Mouse (Mus musculus): Measurements from ENCODE around the gene S100a4. TPM values are rescaled to one million over a fixed set of nuclear protein-coding genes. Genes with fewer than 3 reads are reported as not detected.

Gene S100a4
- polyA plus RNA-seq, 1 experiment = 1.8 TPM

DNA sequence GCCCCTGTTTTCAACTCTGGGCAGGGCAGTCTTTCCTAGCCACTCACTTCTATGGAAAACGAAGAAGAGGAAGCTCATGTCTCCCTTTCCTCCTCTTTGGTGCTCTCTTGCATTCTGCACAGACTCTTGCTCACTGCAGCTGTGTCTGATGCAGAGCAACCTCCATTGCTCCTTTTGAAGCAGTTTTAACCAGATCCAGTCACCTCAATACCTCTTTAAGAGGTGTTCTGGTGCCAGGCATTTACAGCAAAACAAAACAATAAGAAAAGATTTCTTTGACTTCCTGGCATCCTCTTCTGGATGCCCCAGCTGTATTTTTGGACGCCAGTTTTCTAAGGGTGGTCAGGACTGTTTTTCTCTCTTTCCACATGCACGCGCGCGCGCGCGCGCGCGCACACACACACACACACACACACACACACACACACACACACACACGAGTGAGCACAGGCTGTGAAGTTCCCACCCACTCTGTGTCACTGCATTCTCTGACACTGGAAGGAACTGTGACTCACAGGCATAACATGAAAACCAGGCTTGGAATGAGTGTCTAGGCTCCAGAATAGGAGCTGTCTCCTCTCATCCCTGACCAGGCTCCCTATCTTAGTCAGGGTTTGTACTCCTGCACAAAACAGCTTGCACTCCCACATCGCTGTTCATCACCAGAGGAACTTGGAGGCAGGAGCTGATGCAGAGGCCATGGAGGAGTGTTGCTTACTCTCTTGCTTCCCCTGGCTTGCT is 16.0 kb upstream of the S100a4 start:
- 0 out of 2 replicates have a peak overlapping the region, but pooled peaks have one; percentile 2 for H3K4me3 ChIP-seq (ENCODE audit: low read depth, low read length)
- H3K36me3 ChIP-seq (ENCODE audit: control insufficient read depth, insufficient read depth, low read length) = no peaks in the 10 kb centered on the region
- no peak for TF ChIP-seq CTCF (IDR thresholded peaks at IDR 0.05; ENCODE audit: extremely low read depth, insufficient read length, insufficient replicate concordance, low read depth, low read length)
- no peak for TF ChIP-seq POLR2A (IDR thresholded peaks at IDR 0.05; ENCODE audit: low read depth, low read length)
- H3K27me3 ChIP-seq (ENCODE audit: control insufficient read depth, insufficient read depth, low read length) = no peaks in the 10 kb centered on the region
- peaks cover 30% of the 10 kb centered on the region for H3K4me1 ChIP-seq (ENCODE audit: control insufficient read depth, insufficient read depth, insufficient read length, low read length)
- 79% methylated on average over 14 of the region's 14 CpGs for WGBS
- peak overlapping the region; percentile 71 for H3K27ac ChIP-seq (ENCODE audit: insufficient read depth, low read depth, low read length)

DNA sequence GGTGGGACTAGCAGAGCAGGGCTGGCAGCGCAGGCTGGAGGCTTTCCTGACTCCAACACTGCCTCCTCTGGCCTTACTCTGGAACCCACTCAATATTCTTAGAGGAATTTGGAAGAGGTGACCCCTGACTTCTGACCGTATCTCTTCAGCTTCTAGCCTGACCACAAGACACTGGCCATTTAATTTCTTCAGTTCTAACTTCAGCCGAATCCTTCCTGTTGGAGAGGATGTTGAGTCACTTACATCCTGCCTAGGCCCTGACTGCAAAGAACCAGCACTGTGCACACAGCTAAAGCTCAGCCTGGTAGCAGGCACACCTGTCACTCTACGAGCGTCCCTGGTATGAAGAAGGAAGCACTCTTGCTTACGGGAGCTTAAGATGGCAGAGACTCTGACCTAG is 14.2 kb upstream of the S100a4 start:
- Histone ChIP-seq H3K27ac (ENCODE audit: insufficient read depth, low read depth, low read length) (no peak overlapping the region), H3K4me1 (ENCODE audit: control insufficient read depth, insufficient read depth, insufficient read length, low read length) (peaks cover 23% of the 10 kb centered on the region), H3K4me3 (ENCODE audit: low read depth, low read length) (no peak overlapping the region), H3K27me3 (ENCODE audit: control insufficient read depth, insufficient read depth, low read length) (no peaks in the 10 kb centered on the region), H3K36me3 (ENCODE audit: control insufficient read depth, insufficient read depth, low read length) (no peaks in the 10 kb centered on the region)
- TF ChIP-seq POLR2A (IDR thresholded peaks at IDR 0.05; ENCODE audit: low read depth, low read length) = no peak
- TF ChIP-seq CTCF (IDR thresholded peaks at IDR 0.05; ENCODE audit: extremely low read depth, insufficient read length, insufficient replicate concordance, low read depth, low read length) = no peak
- 81% methylated on average over 6 of the region's 6 CpGs for WGBS

GRCm38 (mm10) chr3:90589947-90590346 is 13.6 kb upstream of the S100a4 start, which contains the start of gene S100a2:
Gene S100a2, plus strand, starts transcription at chr3:90590247.
- Histone ChIP-seq H3K27me3 (ENCODE audit: control insufficient read depth, insufficient read depth, low read length) (no peaks in the 10 kb centered on the region), H3K27ac (ENCODE audit: insufficient read depth, low read depth, low read length) (no peak within 1 kb of the TSS)
- 90% methylated on average over 8 of the region's 8 CpGs for WGBS

DNA sequence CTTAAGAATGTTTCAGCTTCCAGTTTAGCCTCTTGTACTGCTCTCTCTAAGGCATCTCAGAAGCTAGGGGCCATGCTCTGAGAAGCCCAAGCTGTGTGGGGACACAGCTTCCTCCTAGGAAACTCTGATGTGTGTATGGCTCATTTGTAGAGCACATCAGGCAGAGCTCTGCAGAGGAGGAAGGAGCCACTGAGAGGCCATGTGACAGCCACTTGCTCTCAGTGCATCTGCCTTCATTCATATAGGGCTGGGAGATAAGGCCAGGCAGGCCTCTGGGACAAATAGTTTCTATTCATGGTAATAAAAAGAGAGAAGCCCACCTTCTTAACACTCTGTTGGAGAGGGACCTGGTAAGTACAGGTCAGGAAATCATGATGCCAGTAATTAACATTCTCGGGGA is 9.1 kb upstream of the S100a4 start:
- Histone ChIP-seq H3K4me3 (ENCODE audit: low read depth, low read length) (no peak overlapping the region), H3K27me3 (ENCODE audit: control insufficient read depth, insufficient read depth, low read length) (no peaks in the 10 kb centered on the region), H3K4me1 (ENCODE audit: control insufficient read depth, insufficient read depth, insufficient read length, low read length) (no peaks in the 10 kb centered on the region), H3K27ac (ENCODE audit: insufficient read depth, low read depth, low read length) (no peak overlapping the region), H3K36me3 (ENCODE audit: control insufficient read depth, insufficient read depth, low read length) (no peaks in the 10 kb centered on the region)
- no peak for TF ChIP-seq POLR2A (IDR thresholded peaks at IDR 0.05; ENCODE audit: low read depth, low read length)
- no peak for TF ChIP-seq CTCF (IDR thresholded peaks at IDR 0.05; ENCODE audit: extremely low read depth, insufficient read length, insufficient replicate concordance, low read depth, low read length)
- 82% methylated on average over 1 of the region's 1 CpGs for WGBS

More at GRCm38 (mm10) chr3:90589947-90590346, 13.6 kb upstream of the S100a4 start, which contains the start of gene S100a2:
- Histone ChIP-seq H3K36me3 (ENCODE audit: control insufficient read depth, insufficient read depth, low read length) (no peaks in the 10 kb centered on the region), H3K4me3 (ENCODE audit: low read depth, low read length) (no peak within 1 kb of the TSS), H3K4me1 (ENCODE audit: control insufficient read depth, insufficient read depth, insufficient read length, low read length) (peaks cover 23% of the 10 kb centered on the region)
- no peak for TF ChIP-seq CTCF (IDR thresholded peaks at IDR 0.05; ENCODE audit: extremely low read depth, insufficient read length, insufficient replicate concordance, low read depth, low read length)
- no peak for TF ChIP-seq POLR2A (IDR thresholded peaks at IDR 0.05; ENCODE audit: low read depth, low read length)

GRCm38 (mm10) chr3:90595556-90595955 is 8.0 kb upstream of the S100a4 start:
- WGBS = 32% methylated on average over 5 of the region's 5 CpGs
- no peak for TF ChIP-seq POLR2A (IDR thresholded peaks at IDR 0.05; ENCODE audit: low read depth, low read length)
- no peak for TF ChIP-seq CTCF (IDR thresholded peaks at IDR 0.05; ENCODE audit: extremely low read depth, insufficient read length, insufficient replicate concordance, low read depth, low read length)
- H3K27ac ChIP-seq (ENCODE audit: insufficient read depth, low read depth, low read length) = no peak overlapping the region
- H3K36me3 ChIP-seq (ENCODE audit: control insufficient read depth, insufficient read depth, low read length) = no peaks in the 10 kb centered on the region
- no peaks in the 10 kb centered on the region for H3K27me3 ChIP-seq (ENCODE audit: control insufficient read depth, insufficient read depth, low read length)
- H3K4me3 ChIP-seq (ENCODE audit: low read depth, low read length) = no peak overlapping the region
- H3K4me1 ChIP-seq (ENCODE audit: control insufficient read depth, insufficient read depth, insufficient read length, low read length) = no peaks in the 10 kb centered on the region

- no peaks in the 10 kb centered on the region for H3K36me3 ChIP-seq (ENCODE audit: control insufficient read depth, insufficient read depth, low read length)
- H3K27ac ChIP-seq (ENCODE audit: insufficient read depth, low read depth, low read length) = no peak overlapping the region
- H3K27me3 ChIP-seq (ENCODE audit: control insufficient read depth, insufficient read depth, low read length) = no peaks in the 10 kb centered on the region
- TF ChIP-seq CTCF (IDR thresholded peaks at IDR 0.05; ENCODE audit: extremely low read depth, insufficient read length, insufficient replicate concordance, low read depth, low read length) (no peak), POLR2A (IDR thresholded peaks at IDR 0.05; ENCODE audit: low read depth, low read length) (no peak)
- 95% methylated on average over 6 of the region's 6 CpGs for WGBS
- H3K4me1 ChIP-seq (ENCODE audit: control insufficient read depth, insufficient read depth, insufficient read length, low read length) = no peaks in the 10 kb centered on the region
- no peak overlapping the region for H3K4me3 ChIP-seq (ENCODE audit: low read depth, low read length)
These were observed 6.8 kb upstream of the S100a4 start for GRCm38 (mm10) chr3:90596810-90597209.

GRCm38 (mm10) chr3:90597736-90598135 is 5.8 kb upstream of the S100a4 start:
- 61% methylated on average over 6 of the region's 6 CpGs for WGBS
- Histone ChIP-seq H3K27me3 (ENCODE audit: control insufficient read depth, insufficient read depth, low read length) (no peaks in the 10 kb centered on the region), H3K27ac (ENCODE audit: insufficient read depth, low read depth, low read length) (no peak overlapping the region), H3K4me1 (ENCODE audit: control insufficient read depth, insufficient read depth, insufficient read length, low read length) (no peaks in the 10 kb centered on the region), H3K4me3 (ENCODE audit: low read depth, low read length) (no peak overlapping the region), H3K36me3 (ENCODE audit: control insufficient read depth, insufficient read depth, low read length) (no peaks in the 10 kb centered on the region)
- no peak for TF ChIP-seq CTCF (IDR thresholded peaks at IDR 0.05; ENCODE audit: extremely low read depth, insufficient read length, insufficient replicate concordance, low read depth, low read length)
- TF ChIP-seq POLR2A (IDR thresholded peaks at IDR 0.05; ENCODE audit: low read depth, low read length) = no peak

All from small intestine, adult 2 months (tissue).